Mouse (Mus musculus) thymus, postnatal 4 days (tissue): ENCODE data around the gene Ier5.

Source experiments
- DNase-seq: peaks from one replicate; pipeline ENCODE4 v3.0.0; 2021

The Ier5 gene

GRCm38 (mm10) chr1:155099280-155099848 lies at the start of gene Ier5:
Gene Ier5, minus strand, starts transcription at chr1:155099636.
- peak; percentile 95 for DNase-seq

DNA sequence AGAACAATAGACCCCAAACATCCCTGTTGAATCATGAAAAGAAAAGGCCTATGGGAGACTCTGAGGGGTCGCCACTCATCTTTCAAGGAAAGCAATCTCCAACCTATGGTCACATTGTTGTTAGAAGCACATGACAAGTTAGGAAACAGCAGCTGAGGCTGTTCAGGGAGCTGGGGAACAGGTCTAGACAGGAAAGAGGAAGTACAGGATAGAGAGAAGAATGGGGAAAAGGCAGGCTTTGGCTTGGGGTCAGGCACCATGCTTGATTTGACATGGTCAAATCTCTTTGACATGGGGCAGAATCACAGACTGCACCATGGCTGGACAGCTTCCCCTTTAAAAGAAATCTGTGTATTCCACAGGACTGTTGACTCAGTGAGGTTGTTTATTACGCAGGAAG lies 47.8 kb upstream of the Ier5 start:
- no peak for DNase-seq

DNA sequence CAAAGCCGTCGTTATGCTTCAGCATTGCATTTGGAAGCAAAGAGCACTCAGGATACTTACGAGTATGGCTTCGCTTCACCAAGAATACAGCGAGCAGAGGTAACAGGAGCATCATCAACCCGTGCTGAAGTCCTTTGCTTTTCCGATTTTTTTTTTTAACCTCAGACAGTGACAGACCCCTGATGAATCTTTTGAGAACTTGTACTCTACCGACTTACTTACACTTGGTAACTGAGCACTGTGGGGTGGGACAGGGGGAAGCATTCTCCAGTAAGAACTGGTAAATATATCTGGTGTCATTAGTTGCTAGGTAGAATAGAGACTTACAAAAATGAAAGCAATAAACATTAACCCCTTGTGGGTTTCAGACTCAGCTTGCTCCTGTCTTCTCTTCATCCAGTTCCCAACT lies 47.1 kb upstream of the Ier5 start, which contains the start of gene Mr1:
Gene Mr1 (minus strand): TSS at position 243 of the 409 bp plus-strand sequence.
- peak; percentile 50 for DNase-seq

GRCm38 (mm10) chr1:155145620-155146019 lies 46.2 kb upstream of the Ier5 start:
- peak; percentile 55 for DNase-seq

GRCm38 (mm10) chr1:155140076-155140475 lies 40.6 kb upstream of the Ier5 start:
- peak; percentile 82 for DNase-seq

DNA sequence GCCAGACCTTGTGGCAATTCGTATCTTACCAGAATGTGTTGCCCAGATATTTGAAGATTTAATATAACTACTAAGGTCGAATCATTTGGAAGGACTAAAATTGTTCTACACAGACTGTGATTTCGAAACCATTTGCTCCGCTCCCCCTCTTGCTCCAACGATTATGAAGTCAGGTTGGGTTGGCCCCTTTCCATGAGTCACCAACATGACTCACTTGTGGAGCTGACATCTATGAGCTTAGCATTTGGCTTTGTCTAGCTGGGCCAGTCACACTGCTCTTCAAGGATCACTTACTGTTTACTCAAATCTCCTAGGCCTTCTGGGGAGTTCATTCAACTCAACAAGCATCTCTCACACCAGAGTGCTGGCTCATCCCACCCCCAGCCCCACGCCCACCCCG lies 39.4 kb upstream of the Ier5 start:
- DNase-seq, result no peak

DNA sequence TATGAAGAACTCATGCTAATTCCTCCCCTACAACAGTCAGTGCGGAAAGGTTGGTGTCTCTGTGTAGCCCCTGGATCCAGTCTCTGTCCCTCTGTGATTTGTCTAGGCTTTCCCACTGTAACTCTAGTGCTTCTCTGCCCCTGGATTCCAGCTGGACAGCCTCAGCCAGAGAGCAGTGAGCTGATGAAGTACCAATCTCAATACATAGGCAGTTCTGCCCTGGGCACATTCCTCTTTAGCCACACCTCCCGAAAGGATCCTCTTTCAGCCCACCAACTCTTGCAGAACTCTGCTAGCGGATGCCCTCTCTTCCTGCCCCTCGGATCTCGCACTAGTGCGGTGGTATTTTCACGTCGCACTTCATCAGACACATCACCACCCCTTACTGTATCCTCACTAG lies 35.4 kb upstream of the Ier5 start:
- DNase-seq, result no peak

DNA sequence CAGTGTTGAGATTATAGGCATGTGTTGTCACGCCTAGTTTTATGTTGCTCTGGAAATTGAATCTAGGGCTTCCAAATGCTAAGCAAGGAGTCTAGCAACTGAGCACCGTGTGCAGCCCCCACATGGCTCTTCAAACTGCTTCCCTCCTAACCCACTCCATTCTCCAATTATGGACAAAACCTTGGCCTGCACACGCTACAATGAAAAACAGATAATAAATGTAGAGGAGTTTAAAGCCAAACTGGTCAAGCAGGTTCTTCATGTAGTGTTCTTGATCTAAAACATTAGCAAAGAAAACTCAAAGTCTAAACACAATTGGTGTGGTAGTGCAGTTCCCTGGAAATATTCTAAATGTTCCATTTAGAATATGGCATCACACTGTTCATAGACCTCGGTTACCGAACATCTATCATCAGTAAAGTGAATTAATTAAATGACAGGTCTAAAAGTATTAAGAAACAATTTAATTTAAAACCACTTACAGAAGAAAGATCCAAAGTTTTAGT lies 28.0 kb upstream of the Ier5 start:
- no peak for DNase-seq

- DNase-seq, result no peak
These were observed 27.3 kb upstream of the Ier5 start for GRCm38 (mm10) chr1:155126716-155127115.

GRCm38 (mm10) chr1:155124397-155124796 lies 25.0 kb upstream of the Ier5 start:
- DNase-seq, result no peak

DNA sequence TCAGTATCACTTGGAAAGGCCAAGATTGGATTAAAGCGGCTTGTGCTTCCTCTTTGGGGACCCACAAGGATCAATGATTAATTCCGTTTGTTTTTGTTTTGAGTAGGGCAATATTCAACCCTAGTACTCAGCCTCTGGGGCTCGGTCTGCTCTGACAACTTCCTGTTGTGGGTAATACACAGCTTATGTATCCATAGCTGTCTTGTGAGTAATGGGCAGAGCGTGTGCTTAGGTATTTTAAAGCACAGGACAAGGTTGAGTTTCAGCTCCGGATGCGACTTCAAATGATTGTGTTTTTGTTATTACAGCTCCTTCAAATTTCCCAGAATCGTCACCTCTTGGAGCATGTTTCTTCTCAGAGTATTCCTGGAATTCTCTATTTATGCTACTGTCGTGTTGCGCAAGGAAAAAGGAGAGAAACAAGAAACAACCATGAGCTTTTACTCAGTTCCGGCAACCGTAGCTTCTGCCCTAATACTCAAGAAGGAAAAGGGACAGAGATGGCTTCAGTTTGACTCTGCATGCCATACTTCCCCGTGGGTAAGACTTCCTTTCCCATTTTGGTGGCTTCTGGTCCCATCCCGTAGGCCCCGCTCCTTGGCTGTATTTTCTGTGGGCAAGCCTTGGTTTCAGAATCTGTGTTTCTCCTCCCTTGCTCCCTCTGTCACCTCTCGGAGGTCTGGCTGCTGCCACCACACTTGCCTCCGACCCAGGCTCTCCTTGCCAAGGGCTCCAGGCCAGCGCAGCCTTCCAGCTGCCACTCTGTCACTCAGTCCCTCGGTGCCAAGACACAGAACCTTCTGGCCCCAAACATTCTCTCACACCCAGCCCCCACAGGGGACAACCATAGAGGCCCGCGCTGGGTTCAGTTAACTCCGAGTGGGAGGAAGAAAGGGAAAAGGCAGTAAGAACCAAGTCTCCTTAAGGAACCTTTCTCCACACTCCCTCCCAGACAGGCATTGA lies 22.8 kb upstream of the Ier5 start:
- no peak for DNase-seq

GRCm38 (mm10) chr1:155119719-155120118 lies 20.3 kb upstream of the Ier5 start:
- DNase-seq, result no peak

DNA sequence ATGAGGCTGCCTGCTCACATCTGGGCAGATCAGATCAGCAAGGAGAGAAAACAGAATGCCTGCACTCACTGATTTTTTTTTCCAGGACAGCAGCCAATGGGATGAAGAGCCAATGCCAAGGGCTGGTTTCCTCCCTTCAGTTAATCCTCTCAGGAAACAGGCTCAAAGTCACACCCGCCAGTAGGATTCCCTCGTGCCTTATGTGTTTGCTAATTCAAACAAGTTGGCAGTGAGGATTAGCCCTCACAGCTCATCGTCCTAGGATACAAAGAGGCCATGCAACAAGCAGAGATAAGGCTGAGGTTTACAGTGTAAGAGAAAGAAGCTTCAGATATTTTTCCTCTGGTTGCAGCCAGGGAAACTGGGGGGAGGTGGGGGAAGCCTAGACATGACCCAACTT lies 14.5 kb upstream of the Ier5 start:
- no peak for DNase-seq

- DNase-seq, result no peak
These were observed 13.4 kb upstream of the Ier5 start for GRCm38 (mm10) chr1:155112875-155113274.

DNA sequence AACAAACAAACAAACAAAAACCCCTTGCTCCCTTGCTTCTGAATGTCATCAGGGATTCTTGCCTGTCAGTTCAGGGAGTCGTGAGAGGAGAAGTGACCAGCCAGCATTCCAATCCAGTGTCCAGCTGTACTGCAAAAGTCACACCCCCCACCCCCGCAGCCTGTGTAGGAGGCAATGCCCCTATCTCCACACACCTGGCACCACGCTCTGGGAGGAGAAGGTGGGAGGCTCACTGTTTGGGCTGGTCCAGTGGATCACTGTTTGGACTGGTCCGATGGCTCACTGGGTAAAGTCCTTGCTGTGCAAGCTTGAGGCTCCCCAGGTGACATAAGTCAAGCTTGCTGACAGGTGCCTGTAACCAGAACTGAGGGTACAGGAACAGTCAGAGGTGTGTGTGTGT lies 12.7 kb upstream of the Ier5 start:
- no peak for DNase-seq

GRCm38 (mm10) chr1:155111491-155111890 lies 12.1 kb upstream of the Ier5 start:
- DNase-seq, result no peak

DNA sequence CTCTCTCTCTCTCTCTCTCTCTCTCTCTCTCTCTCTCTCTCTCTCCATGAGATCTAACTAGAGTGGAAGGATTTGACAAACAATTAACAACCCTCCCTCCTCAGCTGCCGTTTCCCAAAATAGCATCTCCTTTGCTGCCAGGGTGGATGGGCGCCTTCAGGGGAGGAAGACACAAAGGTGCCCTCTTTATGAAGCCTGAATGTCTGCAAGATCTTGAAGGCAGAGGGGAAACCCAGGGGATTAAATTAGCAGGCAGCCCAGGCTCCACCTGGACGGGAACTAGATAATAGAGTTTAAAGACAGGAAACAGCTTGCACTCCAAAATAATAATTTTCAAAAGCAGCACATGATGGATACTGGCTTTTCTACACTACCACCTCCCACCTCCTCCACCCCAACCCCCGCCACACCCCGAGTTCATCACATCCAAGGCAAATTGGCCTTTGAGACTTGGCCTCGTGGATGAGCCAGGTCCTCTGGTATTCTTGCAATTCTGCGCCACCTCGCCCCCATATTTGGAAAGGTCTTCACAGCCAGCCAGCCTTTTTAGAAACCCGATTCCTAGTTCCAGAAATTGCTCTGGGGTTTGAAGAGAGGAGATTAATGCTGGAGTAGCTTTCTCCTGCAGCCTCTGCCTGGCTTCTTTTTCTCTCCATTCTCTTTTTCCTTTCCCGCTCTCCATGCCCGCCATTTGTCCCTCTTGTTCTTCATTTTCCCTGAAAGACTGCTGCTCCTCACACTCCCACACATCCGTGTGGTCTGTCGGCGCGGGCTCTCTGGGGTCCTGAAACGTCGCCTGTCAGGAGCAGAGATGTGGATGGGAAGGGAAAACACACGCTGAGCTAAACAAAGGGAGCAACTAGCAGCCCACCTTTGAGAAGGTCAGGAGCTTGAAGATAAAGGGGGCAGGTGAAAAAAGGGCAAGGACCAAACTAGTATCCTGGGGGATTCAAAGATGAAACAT lies 10.2 kb upstream of the Ier5 start:
- DNase-seq, result no peak

- DNase-seq, result no peak
These were observed 9.0 kb upstream of the Ier5 start for GRCm38 (mm10) chr1:155108412-155108811.

DNA sequence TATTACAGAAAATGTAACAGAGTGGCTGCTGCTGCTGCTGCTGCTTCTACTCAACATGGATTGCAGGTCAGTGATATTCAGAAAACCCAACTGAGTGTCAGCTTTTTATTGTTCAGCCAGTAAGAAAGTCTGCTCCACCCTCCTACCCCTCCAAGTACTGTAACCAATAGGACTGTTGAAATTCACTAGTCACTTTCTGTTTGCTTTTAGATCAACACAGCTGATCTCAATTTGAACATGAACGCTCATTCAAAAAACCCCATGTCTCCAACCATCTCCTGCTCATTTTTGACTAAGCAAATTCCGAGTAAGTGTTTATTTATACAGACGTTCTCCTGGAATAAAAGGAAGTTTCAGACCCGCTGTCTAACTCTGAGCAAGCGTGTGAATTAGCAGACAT lies 8.4 kb upstream of the Ier5 start:
- DNase-seq, result no peak

DNA sequence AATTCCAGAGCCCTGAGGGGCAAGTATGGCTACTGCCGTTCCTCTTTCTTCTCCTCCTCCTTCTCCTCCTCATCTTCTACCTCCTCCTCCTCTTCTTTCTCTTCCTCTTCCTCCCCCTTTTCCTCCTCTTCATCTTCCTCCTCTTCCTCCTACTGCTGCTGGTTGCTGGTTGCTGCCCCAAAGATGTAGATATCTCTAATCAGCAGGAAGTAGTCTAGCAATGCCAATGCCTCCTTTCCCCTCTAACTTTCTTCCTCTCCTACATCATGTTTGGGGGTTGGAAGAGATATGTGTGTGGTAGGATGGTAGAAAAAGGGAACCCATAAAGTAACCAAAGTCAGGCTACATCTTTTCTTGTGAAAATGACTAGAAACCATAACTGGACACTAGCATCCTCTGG lies 6.9 kb upstream of the Ier5 start:
- no peak for DNase-seq

DNA sequence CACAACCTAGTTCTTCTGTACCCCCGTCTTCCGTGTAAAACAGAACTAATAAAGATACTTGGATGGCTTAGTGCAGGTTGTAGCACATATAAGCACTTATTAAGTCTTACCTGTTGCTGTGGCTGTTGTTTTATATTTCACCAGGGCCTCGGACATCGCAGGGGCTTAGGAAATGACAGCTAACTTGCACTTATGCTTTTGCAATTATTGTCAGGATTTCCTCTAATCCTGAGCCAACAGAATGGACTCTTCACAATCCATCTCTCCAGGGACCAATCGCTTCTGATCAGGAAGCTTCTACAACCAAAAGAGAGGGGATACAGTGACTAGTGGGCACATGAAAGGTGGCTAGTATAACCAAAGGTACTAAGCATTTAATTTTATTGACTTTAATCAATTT lies 4.6 kb upstream of the Ier5 start:
- DNase-seq, result no peak

DNA sequence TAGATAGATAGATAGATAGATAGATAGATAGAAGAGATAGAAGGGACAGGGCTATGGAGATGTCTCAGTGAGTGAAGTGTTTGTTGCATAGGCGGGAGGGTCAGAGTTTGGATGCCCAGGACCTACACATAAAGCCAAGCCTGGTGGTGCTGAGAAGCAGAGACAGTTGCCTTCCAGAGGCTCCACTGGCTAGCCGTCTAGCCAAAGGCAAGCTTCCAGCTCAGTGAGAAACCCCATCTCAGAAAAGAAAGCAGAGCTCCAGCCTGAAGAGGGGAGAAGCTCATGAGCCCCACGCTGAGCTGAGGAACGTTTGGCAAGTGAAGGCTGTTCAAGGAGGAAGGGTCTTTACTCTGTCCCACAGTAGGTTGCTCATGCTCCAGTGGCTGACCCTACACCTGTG lies 3.2 kb upstream of the Ier5 start:
- no peak for DNase-seq
